Comparison of ENCODE assay signal across 8 mouse cellular contexts in the genomic region with DNA sequence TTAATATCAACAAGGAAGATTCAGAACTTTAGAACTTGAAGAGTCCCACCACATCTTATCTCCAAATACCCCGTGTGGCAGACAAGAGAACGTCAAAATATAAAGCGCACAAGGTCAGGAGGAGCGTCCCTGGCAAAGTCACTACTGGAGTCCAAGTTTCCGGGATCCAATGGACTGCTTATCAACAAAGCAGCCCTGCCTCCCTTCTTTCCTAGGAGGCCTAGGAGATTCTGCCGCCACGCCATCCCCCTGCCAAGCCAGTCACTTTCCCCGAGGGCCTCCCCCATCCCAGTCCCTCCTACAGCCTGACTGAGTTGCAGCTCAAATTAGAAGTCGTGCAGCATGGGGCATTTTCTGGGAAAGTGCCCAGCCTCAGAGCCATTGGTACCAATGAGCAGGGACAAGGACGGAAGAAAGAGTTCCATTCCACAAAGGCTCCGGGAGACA. TPM values are rescaled to one million over a fixed set of nuclear protein-coding genes. Genes with fewer than 3 reads are reported as not detected.
DNase-seq lines count a peak whose midpoint lies in the region; ATAC-seq and TF ChIP-seq lines count a peak whose summit lies in the region.

No protein-coding gene starts in this region.

- peak overlapping the region; percentile 64 for H3K9ac ChIP-seq in intestine, postnatal 0 days (ENCODE audit: low read depth, low read length)
- peak overlapping the region; percentile 63 for H3K9ac ChIP-seq in limb, embryonic 14.5 days (ENCODE audit: low read depth, low read length, severe bottlenecking)
- H3K9ac ChIP-seq in neural tube, embryonic 13.5 days: peak overlapping the region; percentile 88

- 2% methylated on average over 11 of the region's 11 CpGs for WGBS in cerebellum, adult 2 months
- 11% methylated on average over 11 of the region's 11 CpGs for WGBS in intestine, postnatal 0 days
- WGBS in limb, embryonic 14.5 days: 25% methylated on average over 11 of the region's 11 CpGs
- WGBS in neural tube, embryonic 13.5 days: 25% methylated on average over 11 of the region's 11 CpGs

- peak overlapping the region; percentile 78 for H3K4me2 ChIP-seq in intestine, postnatal 0 days (replicated peaks; ENCODE audit: low read depth)
- H3K4me2 ChIP-seq in limb, embryonic 14.5 days (replicated peaks; ENCODE audit: low read depth, low read length, severe bottlenecking): peak overlapping the region; percentile 88
- peak overlapping the region; percentile 97 for H3K4me2 ChIP-seq in neural tube, embryonic 13.5 days

- TF ChIP-seq CTCF in cerebellum, adult 2 months (IDR thresholded peaks at IDR 0.05; ENCODE audit: borderline replicate concordance, insufficient read depth, low read depth, low read length): no peak
- TF ChIP-seq CTCF in intestine, postnatal 0 days (IDR thresholded peaks at IDR 0.05; ENCODE audit: low read depth): no peak

- peaks cover 8% of the 10 kb centered on the region; the same call in 1 of the 2 replicates for H3K4me1 ChIP-seq in cerebellum, adult 2 months (ENCODE audit: control insufficient read depth, insufficient read depth, low read length)
- no peaks in the 10 kb centered on the region for H3K4me1 ChIP-seq in intestine, postnatal 0 days (replicated peaks; ENCODE audit: control insufficient read depth, insufficient read depth, low read length)
- H3K4me1 ChIP-seq in limb, embryonic 14.5 days (ENCODE audit: control insufficient read depth, insufficient read depth, low read length): peaks cover 11% of the 10 kb centered on the region
- H3K4me1 ChIP-seq in neural tube, embryonic 13.5 days (replicated peaks): peaks cover 32% of the 10 kb centered on the region

- H3K27ac ChIP-seq in cerebellum, adult 2 months (ENCODE audit: insufficient read depth, low read length): peak overlapping the region; percentile 35
- H3K27ac ChIP-seq in intestine, postnatal 0 days (ENCODE audit: low read depth, low read length): peak overlapping the region; percentile 91
- H3K27ac ChIP-seq in limb, embryonic 14.5 days (replicated peaks; ENCODE audit: low read depth, low read length): 0 out of 2 replicates have a peak overlapping the region, but pooled peaks have one; percentile 19
- peak overlapping the region; percentile 75 for H3K27ac ChIP-seq in neural tube, embryonic 13.5 days (replicated peaks)

- DNase-seq in cerebellum, adult 2 months: peak in 1 of 2 experiments; percentile 68
- DNase-seq in cerebellum, adult 9-10 months: no peak
- peak; percentile 21 for DNase-seq in c-Kit-negative CD71-positive TER-119-positive erythroid progenitor cells, embryonic 14.5 days (ENCODE audit: low read depth, low spot score)
- DNase-seq in gastrocnemius, postnatal 25 days: peak; percentile 37
- no peak for DNase-seq in limb, embryonic 14.5 days (ENCODE audit: low spot score)

- ATAC-seq in intestine, postnatal 0 days: no peak
- ATAC-seq in limb, embryonic 14.5 days (ENCODE audit: low FRiP score, low read depth): no peak
- no peak for ATAC-seq in neural tube, embryonic 13.5 days (ENCODE audit: low read depth)
- ATAC-seq in megakaryocyte progenitor cell, adult 5-6 weeks (replicated peaks; ENCODE audit: poor library complexity): no peak

- no peaks in the 10 kb centered on the region for H3K27me3 ChIP-seq in cerebellum, adult 2 months (ENCODE audit: control insufficient read depth, insufficient read depth, low read length)
- H3K27me3 ChIP-seq in intestine, postnatal 0 days (replicated peaks; ENCODE audit: control insufficient read depth, insufficient read depth, low read length): no peaks in the 10 kb centered on the region
- H3K27me3 ChIP-seq in limb, embryonic 14.5 days (ENCODE audit: control insufficient read depth, insufficient read depth, low read length): no peaks in the 10 kb centered on the region
- no peaks in the 10 kb centered on the region for H3K27me3 ChIP-seq in neural tube, embryonic 13.5 days

- H3K36me3 ChIP-seq in intestine, postnatal 0 days (ENCODE audit: control insufficient read depth, insufficient read depth): no peaks in the 10 kb centered on the region; the same call in 1 of the 2 replicates
- no peaks in the 10 kb centered on the region for H3K36me3 ChIP-seq in limb, embryonic 14.5 days (ENCODE audit: control insufficient read depth, insufficient read depth, low read length)
- H3K36me3 ChIP-seq in neural tube, embryonic 13.5 days: no peaks in the 10 kb centered on the region

- no peak for TF ChIP-seq POLR2A in cerebellum, adult 2 months (IDR thresholded peaks at IDR 0.05; ENCODE audit: borderline replicate concordance, insufficient read depth, low read length)
- no peak for TF ChIP-seq POLR2A in limb, embryonic 14.5 days (IDR thresholded peaks at IDR 0.05; ENCODE audit: borderline replicate concordance, extremely low read depth, insufficient read depth, insufficient read length)

- peak overlapping the region; percentile 76 for H3K4me3 ChIP-seq in cerebellum, adult 2 months (replicated peaks; ENCODE audit: insufficient read depth, low read depth, low read length)
- H3K4me3 ChIP-seq in intestine, postnatal 0 days (ENCODE audit: low read depth, low read length): peak overlapping the region; percentile 52
- H3K4me3 ChIP-seq in limb, embryonic 14.5 days (replicated peaks; ENCODE audit: low read length): peak overlapping the region; percentile 69
- peak overlapping the region; percentile 84 for H3K4me3 ChIP-seq in neural tube, embryonic 13.5 days

- no peaks in the 10 kb centered on the region for H3K9me3 ChIP-seq in intestine, postnatal 0 days (ENCODE audit: control insufficient read depth)
- H3K9me3 ChIP-seq in limb, embryonic 14.5 days (ENCODE audit: control insufficient read depth, low read length): no peaks in the 10 kb centered on the region
- no peaks in the 10 kb centered on the region for H3K9me3 ChIP-seq in neural tube, embryonic 13.5 days

RNA-seq across cellular contexts. Expression of a gene that starts 0.8 kb away (rescaled TPM):
- polyA plus RNA-seq in cerebellum, adult 2 months (2012; rRNA removed): 176 and 180 TPM in 2 replicates
- total RNA-seq in gastrocnemius, postnatal 25 days (2021): 10 to 100 TPM; 45.8 to 54.3 TPM
- polyA plus RNA-seq in intestine, postnatal 0 days (2015; fragmentation: Nextera tagmentation; extraction: Ambion mirVana): 29.6 and 35.1 TPM in 2 replicates
- 36.0 and 49.8 TPM in 2 replicates for polyA plus RNA-seq in limb, embryonic 14.5 days (2012; rRNA removed)
- polyA plus RNA-seq in limb, embryonic 14.5 days (2014; fragmentation: Nextera tagmentation; extraction: Ambion mirVana): 21.5 and 22.4 TPM in 2 replicates
- 52.8 and 61.4 TPM in 2 replicates for polyA plus RNA-seq in neural tube, embryonic 13.5 days (2015; fragmentation: Nextera tagmentation; extraction: Ambion mirVana)
- total RNA-seq in megakaryocyte progenitor cell, adult 5-6 weeks (2015): 6.8 and 9.0 TPM in 2 replicates
- total RNA-seq in megakaryocyte progenitor cell, adult 5-6 weeks (2017): 4.5 and 4.8 TPM in 2 replicates

RNA-seq across cellular contexts. Expression of a gene that starts 1.2 kb away (rescaled TPM):
- polyA plus RNA-seq in cerebellum, adult 2 months (2012; rRNA removed): 7.1 and 8.0 TPM in 2 replicates
- total RNA-seq in gastrocnemius, postnatal 25 days (2021): under 1 TPM; 0.59 to 0.86 TPM
- polyA plus RNA-seq in intestine, postnatal 0 days (2015; fragmentation: Nextera tagmentation; extraction: Ambion mirVana): 1.7 and 1.9 TPM in 2 replicates
- polyA plus RNA-seq in limb, embryonic 14.5 days (2012; rRNA removed): 1.9 and 2.5 TPM in 2 replicates
- 1.3 and 2.9 TPM in 2 replicates for polyA plus RNA-seq in limb, embryonic 14.5 days (2014; fragmentation: Nextera tagmentation; extraction: Ambion mirVana)
- polyA plus RNA-seq in neural tube, embryonic 13.5 days (2015; fragmentation: Nextera tagmentation; extraction: Ambion mirVana): 3.8 TPM in 2 replicates
- 0.37 TPM in 1 of 2 replicates, not detected in the other for total RNA-seq in megakaryocyte progenitor cell, adult 5-6 weeks (2015)
- 0.24 and 4.3 TPM in 2 replicates for total RNA-seq in megakaryocyte progenitor cell, adult 5-6 weeks (2017)

Comparison
In these comparisons a context has a peak if more than half of its experiments do, and no peak if none do; other contexts are left out.
1. DNase-seq: peak in c-Kit-negative CD71-positive TER-119-positive erythroid progenitor cells, embryonic 14.5 days (single experiment) and gastrocnemius, postnatal 25 days (single experiment); none in cerebellum, adult 9-10 months (single experiment) and limb, embryonic 14.5 days (single experiment).
2. H3K27ac ChIP-seq: peak in every context shown above with its lines; median percentile 91 in intestine, postnatal 0 days; 75 in neural tube, embryonic 13.5 days; 35 in cerebellum, adult 2 months; 19 in limb, embryonic 14.5 days.
3. Peak in every context shown above with its lines, with median percentiles within 50 percentile points of each other: H3K4me3 ChIP-seq, H3K4me2 ChIP-seq and H3K9ac ChIP-seq.